Mouse (Mus musculus) bone marrow, adult 2 months (tissue): ENCODE results near the gene Usp17lc.

Experiments
- CTCF ChIP-seq: fragments of 200-500 bp; IDR thresholded peaks from 2 replicates; pipeline ENCODE4 v1.5.1; 2011; ENCODE audit warnings: low read length, control low read depth; ENCODE audit not compliant: control insufficient read depth, insufficient read depth
- POLR2A ChIP-seq: fragments of 200-500 bp; IDR thresholded peaks from 2 replicates; pipeline ENCODE4 v1.6.1; 2011; ENCODE audit warnings: low read depth, mild to moderate bottlenecking, control low read depth, low read length, borderline replicate concordance; ENCODE audit not compliant: control insufficient read depth

GRCm38 (mm10) chr7:103397758-103398157, 17.1 kb upstream of the Usp17lc start:
- TF ChIP-seq CTCF, result no peak
- TF ChIP-seq POLR2A, result no peak
